Mouse (Mus musculus): ENCODE measurements at regions not wholly inside any gene's neighbourhood (a gene's known extent, or its start where the extent isn't known, plus 50 kb on each side); places are given as distances from the start of the nearest gene placed in this dataset.

DNA sequence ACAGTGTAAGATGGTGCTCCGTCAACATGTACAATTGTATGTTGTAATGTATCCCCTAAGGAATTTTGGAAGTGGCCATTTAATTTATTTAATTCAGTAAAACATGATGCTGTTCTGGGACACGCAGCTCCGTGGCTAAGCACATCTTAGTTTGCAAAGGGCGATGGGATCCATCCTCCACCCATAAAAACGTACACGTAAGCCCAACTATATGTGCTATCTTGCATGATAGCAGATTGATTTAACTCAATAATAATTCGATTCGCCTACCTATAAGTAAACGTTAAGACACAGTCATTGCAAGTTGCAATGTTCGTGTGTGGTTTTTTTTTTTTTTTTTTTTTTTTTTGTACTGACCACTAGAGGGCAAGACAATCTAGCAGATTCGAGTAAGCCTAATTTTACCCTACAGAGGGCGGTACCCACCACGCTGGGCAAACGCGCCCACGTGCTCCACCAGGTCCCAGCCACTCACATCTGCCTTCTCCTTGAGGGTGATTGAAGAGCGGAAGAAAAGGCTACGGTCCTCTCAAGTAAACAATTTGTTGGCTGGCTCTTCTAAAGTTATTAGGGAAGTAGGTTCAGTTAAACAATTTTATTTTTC is 240.8 kb upstream of the Lrig3 start:
- no peak for DNase-seq (ENCODE audit: extremely low read depth, low read depth, low spot score)

DNA sequence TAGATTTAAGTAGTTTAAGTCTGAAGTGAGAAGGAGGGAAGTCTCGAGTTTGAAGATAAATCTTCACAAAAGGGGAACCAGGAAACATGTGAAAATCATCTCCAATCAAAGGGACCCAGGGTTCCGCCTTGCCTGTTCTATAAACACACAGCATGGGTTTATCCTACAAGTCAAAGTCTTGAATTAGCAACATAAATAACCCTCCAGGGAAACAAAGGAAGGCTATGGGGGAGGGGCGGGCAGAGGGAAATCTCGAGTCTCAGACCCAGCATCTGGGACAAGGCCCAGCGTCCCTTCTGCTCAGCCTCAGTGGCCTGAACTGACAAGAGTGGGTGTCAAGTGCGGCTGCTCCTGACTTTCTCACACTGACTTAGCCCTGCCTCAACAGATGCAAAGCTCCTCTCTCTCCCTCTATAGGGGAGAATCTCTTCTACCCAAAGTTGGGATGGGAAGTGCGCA is 240.3 kb upstream of the Lrig3 start:
- no peak for DNase-seq (ENCODE audit: extremely low read depth, low read depth, low spot score)

DNA sequence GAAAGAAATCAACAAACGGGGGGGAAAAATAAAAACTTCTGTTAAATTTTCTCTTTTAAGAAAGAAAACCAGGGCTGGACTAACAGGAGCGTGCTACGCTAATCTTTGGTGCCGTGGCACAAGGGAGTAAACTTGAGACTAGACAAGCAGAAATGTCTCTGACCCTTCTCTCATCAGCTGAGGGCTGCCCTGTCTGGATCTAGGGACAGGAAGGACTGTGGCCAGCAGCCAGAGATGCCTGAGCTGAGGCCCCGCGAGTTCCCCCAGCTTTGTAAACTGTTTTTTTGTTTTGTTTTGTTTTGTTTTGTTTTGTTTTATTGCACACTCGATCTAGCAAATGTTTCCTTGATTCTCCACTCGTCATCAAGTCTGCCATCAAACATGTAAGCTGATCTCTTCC is 239.4 kb upstream of the Lrig3 start:
- no peak for DNase-seq (ENCODE audit: extremely low read depth, low read depth, low spot score)

GRCm38 (mm10) chr10:125735744-125736494 is 230.0 kb upstream of the Lrig3 start:
- DNase-seq (ENCODE audit: extremely low read depth, low read depth, low spot score) = no peak

DNA sequence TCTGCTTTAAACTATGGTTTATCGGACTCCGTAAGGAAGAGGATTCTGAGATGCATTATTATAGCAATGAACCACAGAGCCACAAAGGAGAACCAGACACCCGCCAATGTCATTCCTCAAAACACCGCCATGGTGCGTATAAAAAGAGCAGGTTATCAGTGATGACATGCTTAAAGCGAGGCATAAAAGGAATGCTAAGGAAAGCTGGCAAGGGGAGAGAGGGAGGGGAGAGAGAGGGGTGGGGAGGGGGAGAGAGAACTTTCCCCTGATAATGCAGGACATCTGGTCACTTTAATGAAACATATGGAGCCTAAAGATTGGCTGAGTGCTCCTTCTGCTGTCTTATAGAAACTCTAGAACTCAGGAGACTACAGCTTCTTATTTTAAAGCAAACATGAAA is 222.8 kb upstream of the Lrig3 start:
- DNase-seq (ENCODE audit: extremely low read depth, low read depth, low spot score) = no peak

DNA sequence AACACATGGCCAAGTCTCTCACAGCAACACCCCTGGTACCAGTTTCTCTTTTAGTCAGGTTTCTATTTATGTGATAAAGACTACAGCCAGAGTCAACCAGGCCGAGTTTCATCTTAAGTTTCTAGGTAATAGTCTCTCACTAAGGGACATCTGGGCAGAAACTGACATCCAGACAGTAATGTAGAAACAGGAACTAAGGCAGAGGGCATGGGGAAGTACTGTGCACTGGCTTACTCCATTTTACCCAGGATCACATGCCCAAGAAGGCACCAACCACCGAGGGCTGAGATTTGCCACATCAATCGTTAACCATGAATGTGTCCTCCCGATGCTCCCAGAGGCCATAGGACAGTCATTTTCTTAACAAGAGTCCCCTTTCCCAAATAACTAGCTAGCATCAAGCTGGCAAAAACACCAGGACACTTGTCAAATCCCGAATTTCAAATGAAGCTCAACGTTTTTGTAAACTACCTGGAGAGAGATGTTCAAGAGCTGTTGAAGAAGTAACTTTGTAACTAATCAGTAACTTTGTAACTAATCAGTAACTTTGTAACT is 216.9 kb upstream of the Lrig3 start:
- no peak for DNase-seq (ENCODE audit: extremely low read depth, low read depth, low spot score)

DNA sequence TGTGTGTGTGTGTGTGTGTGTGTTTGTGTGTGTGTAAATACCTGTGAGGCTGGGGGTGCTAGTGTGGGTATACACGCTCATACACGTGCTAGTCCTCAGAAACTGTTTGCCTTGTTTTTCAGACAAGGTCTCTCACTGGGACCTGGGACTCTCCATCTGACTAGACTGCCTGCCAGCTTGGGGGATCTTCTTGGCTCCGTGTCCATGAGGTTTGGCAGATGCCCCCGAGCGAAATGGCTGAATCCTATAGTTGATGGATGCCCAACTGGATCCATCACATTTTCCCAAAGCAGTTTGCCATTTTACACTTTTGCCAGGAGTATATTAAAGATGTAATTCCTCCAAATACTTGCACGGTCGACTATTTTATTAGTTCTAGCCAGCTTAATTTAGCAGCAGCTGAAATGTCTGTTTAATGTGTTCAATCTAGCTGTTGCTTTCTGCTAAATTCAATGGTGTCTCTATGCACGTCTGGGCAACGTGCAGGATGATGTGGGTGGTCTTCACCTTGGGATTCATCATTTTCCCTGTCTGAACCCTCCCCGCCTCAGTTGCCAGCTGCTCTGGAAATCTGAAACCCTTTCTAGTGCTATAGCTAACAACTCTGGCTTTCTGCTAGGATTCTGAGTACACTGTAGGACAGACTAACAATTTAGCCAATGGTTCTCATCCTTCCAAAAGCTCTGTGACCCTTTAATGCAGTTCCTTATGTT is 213.3 kb upstream of the Lrig3 start:
- no peak for DNase-seq (ENCODE audit: extremely low read depth, low read depth, low spot score)

- no peak for DNase-seq (ENCODE audit: extremely low read depth, low read depth, low spot score)
These were observed 206.8 kb upstream of the Lrig3 start for GRCm38 (mm10) chr10:125759171-125759570.

- no peak for DNase-seq (ENCODE audit: extremely low read depth, low read depth, low spot score)
These were observed 203.4 kb upstream of the Lrig3 start for GRCm38 (mm10) chr10:125762367-125763068.

- no peak for DNase-seq (ENCODE audit: extremely low read depth, low read depth, low spot score)
These were observed 201.4 kb upstream of the Lrig3 start for GRCm38 (mm10) chr10:125764402-125765102.

DNA sequence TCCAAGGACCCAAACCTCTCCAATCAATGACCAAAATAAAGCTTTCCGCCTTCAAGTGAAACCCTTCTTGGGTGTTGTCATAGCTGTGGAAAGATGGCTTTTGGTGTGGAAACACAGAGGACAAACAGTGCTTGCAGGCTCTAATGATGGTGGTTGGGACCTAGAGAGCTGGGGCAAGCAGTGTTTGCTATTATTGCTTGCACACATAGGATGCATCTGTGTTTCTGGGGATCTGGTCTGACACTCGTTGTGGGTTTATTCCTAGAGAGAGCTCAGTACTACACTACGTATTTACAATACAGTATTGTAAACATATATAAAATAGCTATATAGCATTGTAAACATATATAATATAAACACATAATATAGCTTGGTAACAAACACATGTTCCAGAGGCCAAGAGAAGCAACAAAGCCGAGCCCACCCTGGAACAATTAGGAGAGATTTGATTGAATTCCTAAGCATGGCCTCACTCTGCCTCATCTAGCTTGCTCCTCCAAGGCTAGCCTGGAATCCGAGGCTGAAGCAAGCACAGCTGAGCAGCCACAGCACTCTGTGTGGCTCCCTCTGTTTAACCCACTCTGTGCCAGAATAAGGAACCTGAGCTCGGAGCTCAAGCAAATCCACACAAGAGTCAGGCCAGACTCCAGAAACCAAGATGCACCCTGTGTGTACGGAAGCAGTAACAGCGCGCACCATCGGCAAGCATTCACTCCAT is 200.7 kb upstream of the Lrig3 start:
- DNase-seq (ENCODE audit: extremely low read depth, low read depth, low spot score) = no peak

- DNase-seq (ENCODE audit: extremely low read depth, low read depth, low spot score) = no peak
These were observed 197.7 kb upstream of the Lrig3 start for GRCm38 (mm10) chr10:125768281-125768680.

DNA sequence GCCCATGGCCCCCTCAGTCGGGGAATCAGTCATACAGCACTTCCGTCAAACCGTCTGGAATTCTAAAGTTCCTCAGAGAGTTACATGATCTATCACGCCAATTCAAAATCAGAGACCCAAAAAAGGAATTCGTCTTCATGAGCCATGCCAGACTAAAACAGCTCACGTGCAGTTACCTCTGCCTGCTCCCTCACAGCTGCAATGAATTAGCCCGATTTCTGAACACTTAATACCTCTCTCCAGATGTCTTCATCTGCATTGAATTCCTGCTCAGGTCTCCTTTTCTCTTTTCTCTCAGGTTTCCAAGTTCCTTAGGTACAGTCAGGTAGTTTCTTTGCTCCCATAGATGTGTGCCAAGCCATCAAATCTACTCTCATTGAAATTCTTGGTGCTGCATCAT is 192.4 kb upstream of the Lrig3 start:
- DNase-seq (ENCODE audit: extremely low read depth, low read depth, low spot score) = no peak

DNA sequence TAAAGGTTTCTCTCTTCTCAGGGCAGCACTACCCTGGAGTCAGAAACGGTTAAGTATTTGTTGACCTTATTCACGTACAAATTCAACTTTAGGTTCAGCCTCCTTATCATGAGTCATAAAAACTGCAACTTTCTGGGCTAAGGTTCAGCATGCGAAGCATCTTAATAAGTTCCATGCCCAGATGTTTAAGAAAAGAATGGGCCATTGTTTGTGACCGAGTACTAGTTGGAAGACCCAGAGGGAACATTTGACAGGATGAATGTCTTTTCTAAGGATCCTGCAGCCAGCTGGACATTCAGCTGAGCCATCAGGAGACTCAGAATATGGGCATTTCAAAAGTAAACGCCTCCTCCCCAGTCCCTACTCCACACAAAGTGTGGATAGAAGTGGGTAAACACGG is 183.5 kb upstream of the Lrig3 start:
- no peak for DNase-seq (ENCODE audit: extremely low read depth, low read depth, low spot score)

- no peak for DNase-seq (ENCODE audit: extremely low read depth, low read depth, low spot score)
These were observed 181.1 kb upstream of the Lrig3 start for GRCm38 (mm10) chr10:125784896-125785295.

- no peak for DNase-seq (ENCODE audit: extremely low read depth, low read depth, low spot score)
These were observed 180.3 kb upstream of the Lrig3 start for GRCm38 (mm10) chr10:125785448-125786196.

- DNase-seq (ENCODE audit: extremely low read depth, low read depth, low spot score) = no peak
These were observed 179.6 kb upstream of the Lrig3 start for GRCm38 (mm10) chr10:125786197-125786879.

DNA sequence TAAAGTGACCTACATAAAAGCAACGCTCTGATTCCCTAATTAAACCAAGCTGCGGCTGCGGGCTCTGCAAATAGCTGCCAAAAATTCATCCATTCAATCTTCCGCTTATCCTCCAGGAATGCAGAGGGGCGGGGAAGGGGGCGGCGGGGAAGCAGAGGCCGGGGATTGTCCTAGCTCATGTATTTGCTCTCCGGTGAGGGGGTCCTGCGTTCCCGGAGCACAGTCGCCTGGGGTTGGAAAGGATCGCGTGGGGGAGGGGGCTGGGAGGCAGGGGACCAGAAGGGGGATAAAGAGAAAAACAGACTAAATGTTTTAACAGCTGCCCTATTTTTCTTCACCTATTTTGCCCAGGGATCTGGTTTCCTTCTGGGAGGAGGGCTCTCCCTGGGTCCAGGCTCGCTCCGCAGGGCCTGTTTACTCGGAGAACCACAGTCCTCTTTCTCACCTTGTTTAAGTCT is 179.1 kb upstream of the Lrig3 start:
- no peak for DNase-seq (ENCODE audit: extremely low read depth, low read depth, low spot score)
